Mouse (Mus musculus) olfactory bulb, adult 2 months (tissue): Measurements from ENCODE around the gene Fkbp2.

ENCODE experiments used
- CTCF ChIP-seq: fragments of 200-500 bp; IDR thresholded peaks from 2 replicates; pipeline ENCODE4 v1.5.1; 2012; ENCODE audit warnings: low read depth, mild to moderate bottlenecking, low read length, moderate library complexity; ENCODE audit not compliant: insufficient read depth
- POLR2A ChIP-seq: fragments of 200-500 bp; IDR thresholded peaks from 2 replicates; pipeline ENCODE4 v1.6.1; 2012; ENCODE audit warnings: mild to moderate bottlenecking, low read depth, low read length, moderate library complexity; ENCODE audit not compliant: insufficient read depth

DNA sequence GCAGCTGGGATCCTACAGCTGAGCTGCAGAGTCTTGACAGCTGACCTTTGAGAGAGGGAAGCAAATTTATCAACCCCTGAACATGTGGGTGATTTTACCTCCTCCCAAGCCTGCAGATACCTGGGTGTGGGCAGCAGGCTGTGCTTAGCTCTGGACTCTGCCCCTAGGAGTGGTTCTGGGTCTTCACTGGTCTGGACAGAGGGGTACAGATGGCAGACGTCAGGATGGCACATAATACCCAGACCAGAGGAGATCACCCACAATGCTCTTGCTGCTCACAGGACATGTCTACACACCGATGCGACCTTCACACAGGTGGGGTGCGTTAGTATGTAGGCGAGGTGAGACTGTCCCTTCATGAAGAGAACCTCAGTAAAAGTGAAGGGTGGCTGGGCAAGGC lies 30.8 kb downstream of the Fkbp2 start:
- TF ChIP-seq POLR2A (no peak), CTCF (no peak)
